Mouse (Mus musculus) liver, postnatal 0 days (tissue): ENCODE results near the gene Spsb2.

Experiments
- CTCF ChIP-seq: sonication (generic); IDR thresholded peaks from 2 replicates; pipeline ENCODE4 v1.5.1; 2016; ENCODE audit warnings: antibody characterized with exemption, low read depth
- EP300 ChIP-seq: IDR thresholded peaks from 2 replicates; pipeline ENCODE4 v1.6.1; 2016; ENCODE audit warnings: antibody characterized with exemption, low read depth, mild to moderate bottlenecking

- TF ChIP-seq CTCF (no peak), EP300 (no peak)
Measured at GRCm38 (mm10) chr6:124806446-124807140, 1.9 kb upstream of the Spsb2 start.
